Mouse (Mus musculus) heart, embryonic 13.5 days (tissue): ENCODE measurements around the gene Bag2. TPM values are rescaled to one million over a fixed set of nuclear protein-coding genes. Genes with fewer than 3 reads are reported as not detected.

Experiments
- ATAC-seq: fragments of 200-750 bp; cut with Nextera tagmentation; 2 replicates; pipeline ENCODE4 v1.8.0; 2017; ENCODE audit warnings: moderate TSS enrichment; ENCODE audit not compliant: insufficient number of reproducible peaks, low FRiP score, low TSS enrichment; ENCODE audit errors: extremely low read depth
- H3K27ac ChIP-seq: fragments of 300-500 bp; sonication (generic); replicated peaks from 2 replicates; pipeline ENCODE4 v1.5.1; 2015; ENCODE audit warnings: moderate library complexity, mild to moderate bottlenecking, inconsistent platforms
- H3K27me3 ChIP-seq: fragments of 300-500 bp; sonication (generic); replicated peaks from 2 replicates; pipeline ENCODE4 v1.6.1; 2015; ENCODE audit warnings: mild to moderate bottlenecking, inconsistent platforms
- H3K36me3 ChIP-seq: fragments of 300-500 bp; sonication (generic); 2 replicates; pipeline ENCODE4 v1.6.1; 2015; ENCODE audit warnings: mild to moderate bottlenecking, inconsistent platforms
- H3K4me1 ChIP-seq: fragments of 300-500 bp; sonication (generic); 2 replicates; pipeline ENCODE4 v1.6.1; 2015; ENCODE audit warnings: inconsistent platforms
- H3K4me2 ChIP-seq: fragments of 300-500 bp; sonication (generic); 2 replicates; pipeline ENCODE4 v1.6.1; 2015; ENCODE audit warnings: inconsistent platforms, mild to moderate bottlenecking, moderate library complexity
- H3K4me3 ChIP-seq: fragments of 300-500 bp; sonication (generic); 2 replicates; pipeline ENCODE4 v1.5.1; 2015; ENCODE audit warnings: moderate library complexity, mild to moderate bottlenecking, inconsistent platforms
- H3K9ac ChIP-seq: fragments of 300-500 bp; sonication (generic); 2 replicates; pipeline ENCODE4 v1.6.1; 2015; ENCODE audit warnings: inconsistent platforms, mild to moderate bottlenecking, moderate library complexity
- H3K9me3 ChIP-seq: fragments of 300-500 bp; sonication (generic); 2 replicates; pipeline ENCODE4 v1.6.1; 2016; ENCODE audit warnings: inconsistent platforms
- WGBS: fragments of 180-500 bp; shearing (Covaris S2); methylation state at CpG from one replicate; pipeline ENCODE4 v1.1.7; 2015; ENCODE audit warnings: mixed read lengths; 5-methylcytosine and 5-hydroxymethylcytosine counted together
- polyA plus RNA-seq: library from polyadenylated mRNA; unstranded; fragments of >200 nt; fragmentation: Nextera tagmentation; extraction: Ambion mirVana; gene quantifications from 2 replicates; pipeline ENCODE4 v1.2.1, GENCODE M21; 2015

Gene Bag2
- polyA plus RNA-seq, 1 experiment from 2014 or later: 69.4 TPM

DNA sequence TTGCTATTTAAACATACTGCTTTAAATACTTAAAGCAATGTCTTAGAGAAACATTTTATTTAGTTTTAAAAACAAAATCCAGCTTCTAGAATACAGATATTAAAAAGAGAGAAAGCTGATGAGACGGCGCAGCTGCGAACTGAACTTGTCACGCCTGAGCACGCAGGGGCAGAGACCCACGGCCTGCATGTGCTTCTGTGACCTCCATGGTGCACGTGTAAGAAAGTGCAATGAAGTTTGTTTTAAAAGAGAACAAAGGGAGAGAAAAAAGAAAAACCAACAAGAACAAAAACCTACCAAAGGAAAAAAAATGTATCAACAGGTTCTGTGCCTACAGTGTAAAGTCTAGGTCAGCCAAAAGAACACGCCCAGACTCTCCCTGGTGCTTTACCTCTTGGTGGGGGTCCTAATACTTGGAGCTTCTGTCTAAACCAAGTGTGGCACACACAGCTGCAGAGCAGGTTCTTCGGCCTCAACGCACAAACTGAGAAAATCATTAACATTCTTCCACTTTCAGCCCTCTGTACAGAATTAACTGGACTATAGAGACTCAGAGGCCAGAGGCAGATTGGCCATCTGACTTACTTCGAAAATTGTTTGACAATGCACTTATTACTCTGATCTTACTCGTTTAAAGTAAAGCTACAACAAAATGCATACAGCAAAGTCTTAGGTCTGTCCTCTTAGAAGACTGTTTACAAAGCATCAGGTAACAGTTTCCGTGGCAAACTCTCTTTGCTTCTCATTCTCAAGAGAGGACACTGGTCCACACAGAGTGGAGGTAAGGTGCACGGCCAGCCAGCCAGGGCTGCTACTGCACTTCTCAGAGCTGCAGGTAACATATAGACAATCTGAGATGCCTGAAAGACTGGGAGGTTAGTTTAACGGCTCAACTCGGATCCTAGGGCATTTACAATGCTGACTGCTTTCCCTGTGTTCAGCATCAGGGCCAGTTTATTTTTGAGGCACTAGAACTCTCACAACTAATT, 9.2 kb upstream of the Bag2 start:
- peaks cover 84% of the 10 kb centered on the region for H3K36me3 ChIP-seq
- no peak overlapping the region for H3K9ac ChIP-seq
- no peaks in the 10 kb centered on the region for H3K9me3 ChIP-seq
- no peak overlapping the region for H3K4me3 ChIP-seq
- no peaks in the 10 kb centered on the region for H3K27me3 ChIP-seq
- H3K4me1 ChIP-seq: no peaks in the 10 kb centered on the region
- no peak overlapping the region for H3K4me2 ChIP-seq
- WGBS: 87% methylated on average over 16 of the region's 16 CpGs
- no peak for ATAC-seq
- no peak overlapping the region for H3K27ac ChIP-seq

DNA sequence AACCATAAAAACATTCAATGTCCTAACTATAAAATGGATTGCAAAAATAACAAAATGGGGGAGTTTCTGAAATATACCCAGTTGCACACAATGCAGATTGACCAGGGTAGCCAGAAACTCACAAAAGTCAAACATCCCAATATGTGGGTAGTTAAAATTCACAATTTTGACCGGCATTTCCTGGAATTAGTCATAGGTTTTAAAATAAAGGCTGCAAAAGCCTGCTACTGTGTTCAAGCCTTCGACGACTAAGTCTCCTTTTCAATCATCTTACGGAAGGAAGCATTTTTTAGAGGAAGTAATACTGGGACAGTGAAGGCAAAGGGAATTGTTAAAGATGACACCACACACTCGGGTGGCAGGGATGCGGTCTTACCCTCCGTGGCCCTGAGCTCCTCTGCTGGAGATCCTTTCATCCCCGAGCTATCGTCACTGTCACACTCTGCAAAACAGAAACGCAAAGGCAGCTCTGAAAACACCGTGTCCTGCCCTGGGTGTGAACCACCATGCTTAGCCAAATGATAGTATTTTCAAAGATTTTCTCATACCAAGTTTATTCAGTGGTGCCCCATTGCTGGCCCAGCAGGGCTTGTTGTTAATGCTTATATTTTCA, 8.0 kb upstream of the Bag2 start:
- Histone ChIP-seq H3K27ac (no peak overlapping the region), H3K9me3 (no peaks in the 10 kb centered on the region), H3K27me3 (no peaks in the 10 kb centered on the region), H3K4me3 (no peak overlapping the region), H3K4me1 (no peaks in the 10 kb centered on the region), H3K4me2 (no peak overlapping the region), H3K36me3 (peaks cover 83% of the 10 kb centered on the region), H3K9ac (no peak overlapping the region)
- no peak for ATAC-seq
- WGBS: 90% methylated on average over 11 of the region's 11 CpGs

DNA sequence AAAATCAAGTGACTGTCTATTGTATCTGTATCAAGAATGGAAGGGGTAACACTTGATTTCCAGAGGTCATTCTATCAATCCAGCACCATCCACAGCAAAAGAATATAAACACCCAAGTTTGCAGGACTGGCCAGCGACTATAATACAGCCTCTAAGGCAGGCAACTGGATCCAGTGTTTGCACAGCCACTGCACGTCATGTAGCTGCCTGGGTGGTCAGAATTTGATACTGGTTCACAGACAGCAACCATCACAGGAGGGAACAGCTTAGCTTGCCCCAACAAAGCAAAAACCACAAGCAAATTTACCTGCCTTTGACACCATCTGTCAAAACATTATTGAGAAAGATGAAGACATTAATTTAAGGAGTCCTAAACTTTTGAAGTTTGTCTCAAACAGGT, 6.2 kb upstream of the Bag2 start:
- H3K9me3 ChIP-seq: no peaks in the 10 kb centered on the region
- H3K27me3 ChIP-seq: no peaks in the 10 kb centered on the region
- H3K27ac ChIP-seq: no peak overlapping the region
- no peak overlapping the region for H3K9ac ChIP-seq
- no peaks in the 10 kb centered on the region for H3K4me1 ChIP-seq
- no peak overlapping the region for H3K4me3 ChIP-seq
- 76% methylated on average over 2 of the region's 2 CpGs for WGBS
- peaks cover 78% of the 10 kb centered on the region for H3K36me3 ChIP-seq
- H3K4me2 ChIP-seq: no peak overlapping the region
- no peak for ATAC-seq

DNA sequence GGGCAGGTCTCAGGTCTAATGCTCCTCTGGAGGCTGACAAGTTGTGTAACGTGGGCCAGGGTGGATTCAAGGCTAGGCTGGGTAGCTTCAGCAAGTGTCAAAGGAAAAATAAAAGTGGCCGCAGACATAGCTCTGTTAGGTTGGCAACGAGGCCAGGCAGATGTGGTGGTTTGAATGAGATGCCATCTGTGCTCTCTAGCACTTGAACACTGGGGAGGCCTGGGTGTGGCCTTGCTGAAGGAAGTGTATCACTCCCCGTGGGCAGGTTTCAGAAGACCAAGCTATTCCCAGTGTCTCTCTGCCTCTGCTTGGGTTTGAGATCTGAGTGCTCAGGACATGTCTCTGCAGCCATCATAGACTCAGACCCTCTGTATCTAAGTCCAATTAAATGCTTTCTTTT, 893 bp upstream of the Bag2 start:
- ATAC-seq: no peak
- 61% methylated on average over 4 of the region's 4 CpGs for WGBS
- Histone ChIP-seq H3K9ac (no peak overlapping the region; the same call in 1 of the 2 replicates), H3K9me3 (no peaks in the 10 kb centered on the region), H3K27ac (no peak overlapping the region), H3K4me2 (peak overlapping the region; percentile 92), H3K4me1 (peaks cover 37% of the 10 kb centered on the region), H3K36me3 (peaks cover 32% of the 10 kb centered on the region), H3K27me3 (no peaks in the 10 kb centered on the region), H3K4me3 (no peak overlapping the region)

DNA sequence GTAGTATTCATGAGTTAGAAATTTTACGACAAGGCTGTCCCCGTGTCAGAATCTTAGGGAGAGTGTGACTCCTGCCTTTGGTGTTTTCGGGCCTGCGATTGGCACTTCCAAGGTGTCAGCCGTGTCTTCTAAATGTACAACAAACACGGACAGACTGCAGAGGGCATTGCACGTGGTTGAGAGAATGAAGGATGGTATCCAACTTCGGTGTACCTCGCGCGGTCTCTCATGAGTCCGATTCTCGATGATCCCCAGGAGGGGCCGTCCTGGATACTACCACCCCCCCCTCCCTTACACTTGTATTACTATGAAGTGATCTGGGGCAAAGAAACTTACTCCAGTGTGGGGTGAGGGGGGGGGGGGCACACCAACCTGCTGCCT, 572 bp downstream of the Bag2 start:
- WGBS: 2% methylated on average over 14 of the region's 14 CpGs
- peaks cover 28% of the 10 kb centered on the region for H3K36me3 ChIP-seq
- no peaks in the 10 kb centered on the region for H3K9me3 ChIP-seq
- peak overlapping the region; percentile 88 for H3K4me3 ChIP-seq
- H3K9ac ChIP-seq: peak overlapping the region; percentile 95
- no peaks in the 10 kb centered on the region for H3K27me3 ChIP-seq
- peak; percentile 17; the same call in 1 of the 2 replicates for ATAC-seq
- peak overlapping the region; percentile 92 for H3K4me2 ChIP-seq
- H3K4me1 ChIP-seq: peaks cover 37% of the 10 kb centered on the region
- peak overlapping the region; percentile 80 for H3K27ac ChIP-seq

DNA sequence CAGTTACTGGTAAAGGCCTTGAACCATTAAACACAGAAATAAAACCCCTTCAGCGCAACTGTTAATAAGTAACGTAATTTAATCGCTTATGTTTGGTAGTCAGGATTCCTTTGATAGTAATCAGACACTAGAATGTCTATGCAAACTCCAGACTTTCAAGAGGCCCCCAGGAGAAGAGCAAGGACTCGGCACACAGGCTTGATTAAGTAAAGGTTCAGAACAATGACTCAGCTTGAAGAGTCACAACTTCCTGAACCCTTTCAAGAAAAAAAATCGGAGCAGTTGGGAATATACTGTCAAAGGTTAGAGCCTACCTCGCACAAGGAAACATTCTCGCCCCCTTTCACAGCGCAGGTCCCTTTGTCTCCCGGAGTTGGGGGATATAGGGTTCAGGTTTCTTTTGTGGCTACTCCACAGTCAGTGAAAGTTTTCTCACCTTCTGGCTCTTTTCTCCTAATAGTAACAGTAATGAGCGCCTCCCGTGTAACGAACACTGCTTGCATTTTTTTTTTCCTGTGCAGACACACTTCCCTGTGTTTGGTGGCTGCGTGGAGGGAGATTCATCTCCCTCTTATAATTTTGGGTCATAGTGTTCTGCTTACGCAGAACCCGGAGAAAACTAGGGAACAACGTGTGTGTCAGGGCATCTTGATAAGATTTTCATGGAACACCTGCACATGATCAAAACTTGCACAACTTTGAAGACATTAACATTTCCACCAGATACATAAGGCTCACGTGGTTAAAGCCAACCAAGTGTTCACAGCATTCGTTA, 1.1 kb downstream of the Bag2 start:
- no peaks in the 10 kb centered on the region for H3K9me3 ChIP-seq
- peak overlapping the region; percentile 80; the same call in 1 of the 2 replicates for H3K27ac ChIP-seq
- H3K27me3 ChIP-seq: no peaks in the 10 kb centered on the region
- peak overlapping the region; percentile 88 for H3K4me3 ChIP-seq
- peaks cover 41% of the 10 kb centered on the region for H3K4me1 ChIP-seq
- peak overlapping the region; percentile 95 for H3K9ac ChIP-seq
- peak overlapping the region; percentile 92 for H3K4me2 ChIP-seq
- peaks cover 23% of the 10 kb centered on the region for H3K36me3 ChIP-seq
- ATAC-seq: no peak
- WGBS: 20% methylated on average over 18 of the region's 18 CpGs

DNA sequence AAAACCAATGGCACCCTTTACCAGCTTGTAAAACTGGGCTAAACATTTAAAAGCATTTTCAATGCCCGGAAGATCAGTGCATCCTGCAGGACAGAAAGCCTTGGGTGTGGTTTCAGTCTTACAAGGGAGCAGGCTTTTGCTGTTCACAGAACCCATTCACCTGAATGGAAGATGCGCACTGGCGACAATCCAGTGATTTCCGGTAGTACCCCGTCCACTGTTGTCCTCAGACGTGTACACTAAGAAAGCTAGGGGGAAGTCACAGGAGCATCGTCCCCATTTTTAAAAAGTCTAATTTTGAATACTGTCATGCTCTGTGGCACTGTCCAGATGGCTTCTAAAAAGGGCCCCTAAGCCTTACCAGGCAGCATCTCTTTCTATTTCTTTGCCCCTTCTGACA, 1.8 kb downstream of the Bag2 start:
- Histone ChIP-seq H3K4me3 (peak overlapping the region; percentile 88), H3K9me3 (no peaks in the 10 kb centered on the region), H3K4me2 (peak overlapping the region; percentile 92), H3K4me1 (peaks cover 46% of the 10 kb centered on the region), H3K9ac (peak overlapping the region; percentile 95), H3K27me3 (no peaks in the 10 kb centered on the region), H3K36me3 (peaks cover 17% of the 10 kb centered on the region), H3K27ac (no peak overlapping the region)
- ATAC-seq: no peak
- 63% methylated on average over 7 of the region's 7 CpGs for WGBS

DNA sequence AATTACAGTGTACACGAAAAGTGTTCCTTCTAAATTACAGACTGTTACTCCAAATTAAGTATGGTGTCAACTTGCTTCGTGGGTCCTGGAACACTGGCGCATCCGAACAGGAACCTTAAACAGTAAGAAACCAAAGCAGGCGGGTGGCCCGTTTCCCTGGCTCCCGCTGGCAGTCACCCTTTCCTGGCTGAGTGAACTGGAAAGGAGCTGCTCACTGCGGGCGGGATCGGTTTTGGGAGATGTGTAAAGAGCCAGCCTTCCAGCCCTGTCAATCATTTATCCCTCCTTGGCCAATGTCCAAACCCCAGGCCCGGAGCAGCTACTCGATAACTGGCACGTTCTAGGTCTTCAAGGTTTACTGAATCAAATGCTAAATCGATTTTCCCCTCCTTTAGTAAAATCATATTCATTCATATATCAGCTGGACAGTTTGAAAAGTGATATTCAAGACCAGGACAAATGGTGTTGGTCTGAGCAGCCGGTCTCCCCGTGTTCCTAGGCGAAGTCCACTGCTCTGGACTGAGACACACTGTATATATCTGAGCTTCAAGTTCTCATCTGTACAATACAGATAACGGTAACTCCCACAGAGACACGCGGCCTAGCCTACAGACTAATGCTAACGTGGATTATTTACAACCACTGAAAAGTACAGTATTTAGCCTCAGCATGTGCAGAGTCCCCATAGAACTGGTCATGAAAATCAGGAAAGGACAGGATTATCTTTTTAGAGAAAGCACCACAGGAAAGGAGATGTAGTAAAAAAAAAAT, 2.4 kb downstream of the Bag2 start:
- Histone ChIP-seq H3K9ac (no peak overlapping the region), H3K27me3 (no peaks in the 10 kb centered on the region), H3K27ac (no peak overlapping the region), H3K4me3 (no peak overlapping the region), H3K9me3 (no peaks in the 10 kb centered on the region), H3K4me1 (peaks cover 46% of the 10 kb centered on the region), H3K4me2 (peak overlapping the region; percentile 92), H3K36me3 (peaks cover 15% of the 10 kb centered on the region)
- no peak for ATAC-seq
- WGBS: 67% methylated on average over 21 of the region's 21 CpGs

DNA sequence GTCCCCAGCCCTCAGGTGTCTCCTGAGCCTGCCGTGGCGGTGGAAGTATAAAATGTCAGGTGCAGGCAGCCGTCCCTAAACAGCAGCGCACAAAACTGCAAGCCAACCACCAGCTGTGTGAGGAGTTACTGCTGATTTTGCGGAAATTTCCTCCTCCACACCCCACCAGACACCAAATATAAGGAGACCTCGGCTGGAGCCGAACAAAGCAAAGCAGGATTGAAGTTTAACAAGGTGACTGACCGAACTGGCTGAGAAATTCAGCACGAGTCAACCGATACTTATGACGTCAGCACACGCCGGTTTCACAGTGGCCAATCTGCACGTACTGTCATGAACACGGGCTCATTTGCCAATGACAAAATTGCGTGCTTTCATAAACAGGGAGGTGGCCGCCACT, 3.5 kb downstream of the Bag2 start:
- no peak for ATAC-seq
- Histone ChIP-seq H3K4me3 (no peak overlapping the region), H3K27ac (no peak overlapping the region), H3K36me3 (peaks cover 12% of the 10 kb centered on the region), H3K9ac (no peak overlapping the region), H3K27me3 (no peaks in the 10 kb centered on the region), H3K4me1 (peaks cover 46% of the 10 kb centered on the region), H3K4me2 (no peak overlapping the region), H3K9me3 (no peaks in the 10 kb centered on the region)
- 90% methylated on average over 17 of the region's 17 CpGs for WGBS

DNA sequence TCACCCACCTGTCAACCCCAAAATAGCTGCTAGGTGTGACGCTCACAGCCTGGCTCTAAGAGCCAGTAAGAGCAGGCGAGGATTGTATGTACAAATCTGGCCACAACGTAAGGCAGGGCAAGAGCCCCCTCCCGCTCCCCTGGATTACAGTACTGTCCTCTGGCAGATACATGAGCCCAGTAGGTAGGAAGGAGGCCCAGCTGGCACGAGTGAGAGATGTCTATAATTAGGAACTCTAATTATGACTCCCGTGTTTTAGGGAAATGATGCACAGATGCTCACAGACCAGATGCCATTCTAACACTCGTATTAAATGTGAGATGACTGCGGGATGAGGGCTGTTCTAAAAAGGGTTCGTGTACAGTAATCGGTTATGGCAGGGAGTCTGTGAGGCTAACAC, 6.3 kb downstream of the Bag2 start:
- Histone ChIP-seq H3K9ac (no peak overlapping the region), H3K9me3 (no peaks in the 10 kb centered on the region), H3K36me3 (peaks cover 39% of the 10 kb centered on the region), H3K27ac (0 out of 2 replicates have a peak overlapping the region, but pooled peaks have one; percentile 15), H3K4me3 (no peak overlapping the region), H3K4me2 (0 out of 2 replicates have a peak overlapping the region, but pooled peaks have one; percentile 11), H3K27me3 (no peaks in the 10 kb centered on the region), H3K4me1 (peaks cover 36% of the 10 kb centered on the region)
- 59% methylated on average over 10 of the region's 10 CpGs for WGBS
- no peak for ATAC-seq
